Comparison of ENCODE assay signal across 9 mouse cellular contexts in the genomic region with DNA sequence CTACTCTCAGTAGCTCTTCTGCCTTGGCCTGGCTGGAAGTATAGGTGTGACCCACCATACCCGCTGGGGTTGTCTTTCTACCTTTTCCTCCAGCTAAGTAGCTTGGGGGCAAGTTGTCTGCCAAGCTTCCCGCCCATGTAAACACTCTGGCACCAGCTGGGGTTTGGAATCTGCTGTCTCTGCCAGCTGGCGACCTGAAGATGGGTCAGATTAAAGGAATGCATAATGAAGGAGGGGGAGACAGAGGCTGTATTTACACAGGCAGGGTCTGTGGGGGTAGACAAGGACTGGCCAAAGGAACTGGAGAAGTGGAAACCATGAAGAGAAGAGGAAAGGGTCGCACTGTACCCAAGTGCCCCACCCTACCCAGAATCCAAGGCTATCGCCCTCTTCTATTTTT. TPM values are rescaled to one million over a fixed set of nuclear protein-coding genes. Genes with fewer than 3 reads are reported as not detected.
DNase-seq lines count a peak whose midpoint lies in the region; ATAC-seq lines count a peak whose summit lies in the region.
"Had no signal": no experiment of that assay in that cellular context is flagged by ENCODE, and none has a peak within 500 bp of the region (broad histone marks: within the 10 kb centered on the region; RNA-seq: fewer than 3 reads in every experiment).

No protein-coding gene starts in this region.

- no peaks in the 10 kb centered on the region for H3K9me3 ChIP-seq in heart, embryonic 11.5 days (replicated peaks; ENCODE audit: control insufficient read depth, low read length)
- no peaks in the 10 kb centered on the region for H3K9me3 ChIP-seq in hindbrain, embryonic 13.5 days
- H3K9me3 ChIP-seq in neural tube, embryonic 13.5 days, result no peaks in the 10 kb centered on the region
- H3K9me3 ChIP-seq: limb, embryonic 12.5 days had no signal

- no peaks in the 10 kb centered on the region for H3K36me3 ChIP-seq in heart, embryonic 11.5 days (ENCODE audit: control insufficient read depth, insufficient read depth, low read length)
- H3K36me3 ChIP-seq in hindbrain, embryonic 13.5 days, result no peaks in the 10 kb centered on the region
- no peaks in the 10 kb centered on the region for H3K36me3 ChIP-seq in neural tube, embryonic 13.5 days

- 0 out of 2 replicates have a peak overlapping the region, but pooled peaks have one; percentile 32 for H3K27ac ChIP-seq in heart, embryonic 11.5 days (ENCODE audit: low read depth, low read length)
- H3K27ac ChIP-seq in hindbrain, embryonic 13.5 days, result peak overlapping the region; percentile 58; the same call in 1 of the 2 replicates
- peak overlapping the region; percentile 46; the same call in 1 of the 2 replicates for H3K27ac ChIP-seq in neural tube, embryonic 13.5 days (replicated peaks)
- H3K27ac ChIP-seq: limb, embryonic 12.5 days had no signal

- ATAC-seq in heart, embryonic 11.5 days (replicated peaks; ENCODE audit: insufficient number of reproducible peaks, low FRiP score, low TSS enrichment), result no peak
- peak; percentile 70 for ATAC-seq in hindbrain, embryonic 13.5 days (ENCODE audit: low FRiP score)
- ATAC-seq in neural tube, embryonic 13.5 days (ENCODE audit: low read depth), result peak; percentile 80

- H3K9ac ChIP-seq in heart, embryonic 11.5 days (ENCODE audit: low read depth, low read length), result no peak overlapping the region
- H3K9ac ChIP-seq in hindbrain, embryonic 13.5 days, result no peak overlapping the region
- no peak overlapping the region for H3K9ac ChIP-seq in neural tube, embryonic 13.5 days
- H3K9ac ChIP-seq: limb, embryonic 12.5 days had no signal

- H3K4me3 ChIP-seq in heart, embryonic 11.5 days (ENCODE audit: low read depth, low read length), result no peak overlapping the region
- no peak overlapping the region for H3K4me3 ChIP-seq in hindbrain, embryonic 13.5 days
- H3K4me3 ChIP-seq in neural tube, embryonic 13.5 days, result no peak overlapping the region
- H3K4me3 ChIP-seq: limb, embryonic 12.5 days had no signal

- no peak overlapping the region for H3K4me2 ChIP-seq in heart, embryonic 11.5 days
- no peak overlapping the region for H3K4me2 ChIP-seq in hindbrain, embryonic 13.5 days
- no peak overlapping the region for H3K4me2 ChIP-seq in neural tube, embryonic 13.5 days
- H3K4me2 ChIP-seq: limb, embryonic 12.5 days had no signal

- no peak for DNase-seq in heart, adult 8-10 months (ENCODE audit: low spot score)
- DNase-seq in right cerebral cortex, postnatal 10 days (ENCODE audit: low spot score in 2 of 2), result peak; percentile 61 to 70
- no peak for DNase-seq in right cerebral cortex, postnatal 36 days (ENCODE audit: low spot score in 2 of 2)
- DNase-seq in adrenal gland, adult (ENCODE audit: inconsistent age in 2 of 2, low spot score in 1 of 2), result no peak
- DNase-seq in T-cell, adult 2 months (ENCODE audit: low spot score), result no peak

- H3K27me3 ChIP-seq in heart, embryonic 11.5 days (ENCODE audit: control insufficient read depth, insufficient read depth, low read length), result no peaks in the 10 kb centered on the region
- H3K27me3 ChIP-seq in hindbrain, embryonic 13.5 days, result no peaks in the 10 kb centered on the region
- H3K27me3 ChIP-seq in neural tube, embryonic 13.5 days, result no peaks in the 10 kb centered on the region
- H3K27me3 ChIP-seq: limb, embryonic 12.5 days had no signal

- H3K4me1 ChIP-seq in heart, embryonic 11.5 days (ENCODE audit: control insufficient read depth, insufficient read depth, low read length), result peaks cover 41% of the 10 kb centered on the region
- H3K4me1 ChIP-seq in hindbrain, embryonic 13.5 days (replicated peaks), result peaks cover 28% of the 10 kb centered on the region
- peaks cover 31% of the 10 kb centered on the region for H3K4me1 ChIP-seq in neural tube, embryonic 13.5 days (replicated peaks)

- WGBS in heart, embryonic 11.5 days (ENCODE audit: insufficient replicate concordance), result 47% methylated on average over 5 of the region's 5 CpGs
- 39% methylated on average over 5 of the region's 5 CpGs for WGBS in hindbrain, embryonic 13.5 days
- 48% methylated on average over 5 of the region's 5 CpGs for WGBS in neural tube, embryonic 13.5 days

RNA-seq across cellular contexts. Expression of gene Tram2, which starts 26.4 kb away (rescaled TPM):
- 6.1 and 7.1 TPM in 2 replicates for polyA plus RNA-seq in heart, embryonic 11.5 days (2014; fragmentation: Nextera tagmentation; extraction: Ambion mirVana)
- 1 to 10 TPM; 4.3 to 5.8 (median 4.9) TPM for total RNA-seq in heart, adult 8-10 months (2022)
- polyA plus RNA-seq in hindbrain, embryonic 13.5 days (2015; fragmentation: Nextera tagmentation; extraction: Ambion mirVana), result 2.4 and 3.0 TPM in 2 replicates
- polyA plus RNA-seq in neural tube, embryonic 13.5 days (2015; fragmentation: Nextera tagmentation; extraction: Ambion mirVana), result 2.7 and 2.9 TPM in 2 replicates

Comparison
In these comparisons a context has a peak if more than half of its experiments do, and no peak if none do; other contexts are left out.
1. DNase-seq: peak in right cerebral cortex, postnatal 10 days (2 of 2); none in heart, adult 8-10 months (single experiment), right cerebral cortex, postnatal 36 days (0 of 2), adrenal gland, adult (0 of 2) and T-cell, adult 2 months (single experiment).
2. Peak in every context shown above with its lines, with median percentiles within 50 percentile points of each other: H3K27ac ChIP-seq.